Mouse (Mus musculus) liver, adult 2 months (tissue): ENCODE measurements at regions not wholly inside any gene's neighbourhood (a gene's known extent, or its start where the extent isn't known, plus 50 kb on each side); places are given as distances from the start of the nearest gene placed in this dataset.

Experiments
- CTCF ChIP-seq: fragments of 200-500 bp; IDR thresholded peaks from 2 replicates; pipeline ENCODE4 v1.5.1; 2011; ENCODE audit warnings: low read depth, low read length, control low read depth
- POLR2A ChIP-seq: fragments of 200-500 bp; IDR thresholded peaks from 2 replicates; pipeline ENCODE4 v1.6.1; 2011; ENCODE audit warnings: low read length, control low read depth; ENCODE audit not compliant: insufficient read depth; ENCODE audit errors: extremely low read depth

DNA sequence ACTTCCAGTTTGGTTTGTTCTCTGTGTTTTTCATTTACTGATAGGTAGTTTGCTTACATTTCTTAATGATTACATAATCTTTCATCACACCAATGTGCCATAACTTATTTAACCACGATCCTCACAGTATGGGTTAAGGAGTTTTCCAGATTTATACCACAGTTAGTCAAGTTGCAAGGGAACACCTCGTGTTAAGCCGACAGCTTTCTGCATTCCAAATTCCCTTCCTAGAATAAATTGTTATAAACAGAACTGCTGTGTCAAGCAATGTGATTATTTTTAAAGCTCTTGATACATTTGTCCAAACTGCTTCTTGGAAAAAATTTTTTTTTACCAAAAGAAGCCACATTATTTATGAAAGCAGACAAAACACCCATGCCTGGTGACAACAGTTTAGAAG lies 213.5 kb downstream of the Utp18 start:
- TF ChIP-seq CTCF (no peak), POLR2A (no peak)
